Mouse (Mus musculus): ENCODE data around the gene Irf6.

- TF ChIP-seq POLR2A (IDR thresholded peaks at IDR 0.05; ENCODE audit: borderline replicate concordance, low read depth, low read length) (no peak), CTCF (IDR thresholded peaks at IDR 0.05; ENCODE audit: low read depth, low read length) (no peak)
These were observed 42.4 kb downstream of the Irf6 start for GRCm38 (mm10) chr1:193195169-193195810.

Data from bone marrow macrophage, adult 2 months (primary cell).